Mouse (Mus musculus): ENCODE measurements around the gene Ston2.
"Not testable (repeated sequence)": the region's sequence is repeated elsewhere in the genome, so short reads cannot be mapped to it uniquely, and the experiment has no call there.

Gene Ston2

DNA sequence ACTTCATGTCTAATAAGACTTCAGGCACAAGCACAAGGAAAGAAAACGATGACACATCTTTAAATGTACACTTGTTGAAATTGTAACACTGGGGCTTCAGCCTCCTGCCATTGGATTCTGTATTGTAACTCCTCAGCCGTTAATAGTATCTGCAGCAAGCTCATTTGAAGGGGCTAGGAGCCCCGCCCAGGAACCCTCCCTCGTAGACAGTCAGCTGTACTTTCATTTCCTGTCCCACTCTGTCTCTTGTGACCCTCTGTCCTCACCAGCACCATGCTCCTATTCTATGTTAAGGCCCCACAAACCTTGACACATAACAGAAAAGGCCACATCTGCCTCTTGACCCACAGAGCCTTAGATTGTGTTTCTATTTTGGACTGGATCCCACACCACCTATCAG lies 3.6 kb upstream of the Ston2 start:
- DNase-seq (ENCODE audit: low read depth, low spot score), result no peak

DNA sequence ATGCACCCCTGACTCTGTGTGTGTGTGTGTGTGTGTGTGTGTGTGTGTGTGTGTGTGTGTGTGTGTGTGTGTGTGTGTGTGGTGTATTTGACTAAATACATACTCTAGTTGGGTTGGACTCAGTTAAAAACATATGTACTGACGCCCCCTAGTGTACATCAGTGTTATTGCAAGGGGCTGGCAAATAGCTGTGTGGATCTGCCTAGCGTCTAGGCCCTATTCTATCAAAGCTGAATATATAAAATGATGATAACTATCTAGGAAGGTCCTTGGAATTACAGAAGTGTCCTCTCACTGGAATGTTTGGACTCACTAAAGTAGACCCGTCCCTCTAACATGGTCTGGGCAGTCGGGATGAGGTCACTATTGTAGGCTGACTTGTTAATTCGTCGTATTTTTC lies 1.6 kb upstream of the Ston2 start:
- peak; percentile 42 for DNase-seq (ENCODE audit: low read depth, low spot score)

DNA sequence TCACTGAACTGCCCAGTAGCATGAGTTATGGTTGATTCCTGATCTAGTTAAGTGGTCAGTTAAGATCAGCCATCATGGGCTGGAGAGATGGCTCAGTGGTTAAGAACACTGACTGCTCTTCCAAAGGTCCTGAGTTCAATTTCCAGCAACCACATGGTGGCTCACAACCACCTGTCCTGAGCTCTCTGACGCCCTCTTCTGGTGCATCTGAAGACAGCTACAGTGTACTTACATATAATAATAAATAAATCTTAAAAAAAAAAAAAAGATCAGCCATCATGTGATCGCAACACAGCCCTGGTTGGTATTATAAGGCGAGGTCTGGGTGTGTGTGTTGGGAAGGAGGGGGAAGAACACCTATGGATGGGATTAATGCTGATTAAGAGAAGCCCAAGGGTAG lies 259 bp upstream of the Ston2 start:
- not testable (repeated sequence) for DNase-seq (ENCODE audit: low read depth, low spot score)

DNA sequence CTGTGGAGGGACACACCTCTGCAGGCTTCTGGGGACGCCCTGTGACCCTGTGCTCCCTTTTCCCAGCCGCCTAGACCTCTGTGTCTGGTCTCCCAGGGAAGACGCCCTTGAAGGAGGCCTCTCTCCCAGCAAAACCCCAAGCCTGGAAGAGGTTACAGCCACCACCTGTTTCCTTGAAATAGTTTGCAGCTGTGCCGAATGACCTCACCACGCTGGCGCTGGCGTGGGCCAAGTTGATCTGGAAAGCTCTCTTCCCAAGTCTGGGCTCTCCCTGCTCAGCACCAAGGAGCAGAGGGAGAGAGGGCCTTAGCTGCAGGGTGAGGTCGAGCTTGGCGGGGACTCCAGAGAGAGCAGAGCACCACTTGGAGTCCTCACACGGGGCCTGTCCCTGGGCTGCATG lies 1.8 kb downstream of the Ston2 start:
- no peak for DNase-seq (ENCODE audit: low read depth, low spot score)

DNA sequence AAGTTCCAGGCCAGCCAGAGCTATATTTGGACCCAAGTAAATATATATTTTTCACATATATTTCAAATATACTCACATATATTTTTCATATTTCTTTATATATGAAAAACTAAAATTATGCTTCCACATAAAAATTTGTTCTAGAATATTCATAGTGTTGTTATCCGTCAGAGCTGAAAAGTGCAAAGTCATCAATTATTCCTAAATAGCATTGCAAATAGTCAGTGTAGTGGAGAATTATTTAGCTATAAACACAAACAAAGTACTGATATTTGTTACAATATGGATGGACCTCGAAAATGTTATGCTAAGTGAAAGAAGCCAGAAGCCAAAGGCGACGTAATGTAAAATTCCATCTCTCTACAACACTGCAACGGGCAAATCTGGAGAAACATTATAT lies 6.8 kb downstream of the Ston2 start:
- DNase-seq (ENCODE audit: low read depth, low spot score), result no peak

DNA sequence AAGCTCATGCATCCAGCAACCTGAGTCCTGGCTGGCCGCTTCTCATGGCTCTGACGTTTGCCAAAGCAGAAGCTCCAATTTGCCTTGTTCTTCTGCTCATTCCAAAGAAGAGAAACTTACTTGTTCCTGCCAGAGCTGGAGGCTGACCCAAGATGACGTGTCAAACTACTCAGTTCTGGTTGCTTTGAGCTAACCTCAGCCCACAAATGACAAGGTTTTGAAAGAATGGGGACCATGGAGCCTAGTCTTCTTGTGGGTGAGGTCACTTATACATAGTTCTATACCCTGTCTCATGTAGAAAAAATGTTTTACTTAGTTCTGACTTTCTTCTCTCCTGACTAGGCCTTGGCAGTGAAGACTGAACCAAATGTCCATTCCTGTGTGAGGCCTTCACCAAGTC lies 7.7 kb downstream of the Ston2 start:
- no peak for DNase-seq (ENCODE audit: low read depth, low spot score)

DNA sequence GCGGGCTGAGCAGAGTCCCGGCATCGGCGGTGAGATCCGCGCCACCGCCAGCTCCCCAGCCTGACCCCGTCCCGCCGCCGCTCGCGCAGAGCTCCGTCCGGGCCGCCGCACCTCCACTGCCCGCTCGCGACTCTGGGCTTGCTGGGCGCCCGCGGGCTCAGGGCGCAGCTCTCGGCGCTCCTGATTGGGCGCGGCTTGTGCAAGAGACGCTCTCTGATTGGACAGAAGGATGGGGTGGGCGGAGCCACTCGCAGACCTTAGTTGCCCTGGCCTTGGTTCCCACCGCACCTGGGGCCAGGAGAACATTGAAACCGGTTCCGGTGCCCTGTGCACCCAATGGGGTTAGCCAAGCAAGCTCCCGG lies 9.2 kb downstream of the Ston2 start:
- DNase-seq (ENCODE audit: low read depth, low spot score), result peak; percentile 80

DNA sequence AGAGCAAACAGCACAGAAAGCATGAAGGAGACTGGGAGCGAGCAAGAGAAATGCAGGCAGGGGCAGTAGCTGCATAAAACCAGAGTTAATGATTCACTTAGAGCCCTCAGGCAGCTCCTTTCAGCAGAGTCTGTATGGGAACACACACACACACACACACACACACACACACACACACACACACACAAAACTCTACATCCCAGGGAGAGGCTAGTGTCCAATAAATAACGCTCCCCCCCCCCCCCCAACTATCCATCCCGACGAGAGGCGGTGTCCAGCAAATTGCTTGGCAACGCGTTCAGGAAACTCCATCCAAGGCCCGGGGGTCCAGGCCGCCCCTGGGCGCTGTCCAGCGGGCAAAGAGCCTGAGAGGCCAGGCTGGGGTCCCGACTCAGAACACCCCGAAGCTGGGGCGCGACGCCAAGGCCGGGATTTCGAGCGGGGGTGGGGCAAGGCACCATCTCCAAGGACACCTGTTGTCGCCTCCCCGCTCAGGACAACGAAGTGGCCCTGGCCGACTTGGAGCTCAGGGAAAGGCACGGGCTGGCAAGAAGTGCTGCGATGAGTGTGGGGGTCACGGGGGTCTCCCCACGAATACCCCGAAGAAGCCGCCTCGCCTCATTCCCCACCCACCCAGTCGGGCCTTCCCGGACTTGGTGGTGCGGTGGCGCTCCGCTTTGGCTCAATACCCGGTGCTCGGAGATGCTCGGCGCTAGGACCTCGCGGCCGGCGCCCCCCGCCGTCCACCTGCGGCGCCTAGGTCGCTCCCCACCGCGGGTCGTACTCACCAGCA lies 9.8 kb downstream of the Ston2 start:
- no peak for DNase-seq (ENCODE audit: low read depth, low spot score)

DNA sequence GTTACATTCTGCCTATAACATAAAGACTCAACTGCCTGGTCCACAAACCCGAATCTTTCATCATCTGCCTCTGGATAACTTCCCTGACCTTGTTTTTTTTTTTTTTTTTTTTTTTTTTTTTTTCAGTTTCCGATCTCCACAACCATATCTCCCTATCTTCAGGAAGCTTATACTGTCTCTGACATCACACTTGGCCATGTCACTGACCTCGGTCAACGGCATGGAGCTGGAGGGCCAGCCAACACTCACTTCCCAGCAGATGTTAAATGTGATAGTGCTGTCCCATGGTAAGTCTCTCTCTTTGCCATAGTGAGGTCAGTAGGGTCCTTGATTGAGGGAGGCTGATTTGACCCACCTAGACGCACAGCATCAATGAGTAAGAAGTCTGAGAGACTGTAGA lies 11.8 kb downstream of the Ston2 start:
- DNase-seq (ENCODE audit: low read depth, low spot score), result no peak

DNA sequence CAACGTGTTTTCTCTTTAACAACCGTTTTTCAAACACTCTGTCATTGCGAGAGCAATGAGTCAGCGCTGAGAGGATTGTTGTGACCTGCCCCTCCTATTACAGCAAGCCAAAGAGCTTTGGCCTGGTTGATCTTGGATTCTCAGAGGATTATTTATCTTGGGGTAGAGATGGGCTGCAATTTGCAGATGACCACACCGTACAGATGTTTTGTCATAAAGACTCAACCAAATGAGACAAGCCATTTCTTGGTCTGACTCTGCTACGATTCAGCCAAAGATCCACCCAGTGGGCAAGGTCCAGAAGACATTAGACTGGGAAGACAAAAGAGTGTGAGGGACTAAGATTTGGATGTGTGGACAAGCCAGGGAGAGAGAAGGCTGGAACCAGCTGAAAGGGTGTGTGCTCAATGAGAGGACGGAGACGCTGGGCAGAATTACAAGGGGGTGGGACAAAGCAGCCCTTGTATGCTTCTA lies 13.3 kb downstream of the Ston2 start:
- DNase-seq (ENCODE audit: low read depth, low spot score), result no peak

DNA sequence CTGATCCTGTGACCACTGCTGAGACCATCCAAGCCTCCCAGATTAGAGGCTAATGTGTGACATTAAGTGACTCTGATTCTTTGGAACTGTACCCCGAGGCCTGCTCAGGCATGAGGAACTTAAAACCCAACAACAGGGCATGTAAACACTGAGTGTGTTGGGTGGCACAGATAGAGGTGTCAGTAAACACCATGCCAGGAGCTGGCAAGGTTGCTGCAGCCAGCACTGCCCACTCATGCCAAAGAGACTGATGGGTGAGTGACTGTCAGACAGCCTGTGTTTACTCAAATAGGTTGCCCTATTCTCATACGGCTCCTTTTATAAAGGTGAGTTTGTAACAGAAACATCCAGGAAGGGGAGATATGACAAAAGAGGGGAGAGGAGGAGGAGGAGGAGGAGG lies 19.3 kb downstream of the Ston2 start:
- DNase-seq (ENCODE audit: low read depth, low spot score), result no peak

DNA sequence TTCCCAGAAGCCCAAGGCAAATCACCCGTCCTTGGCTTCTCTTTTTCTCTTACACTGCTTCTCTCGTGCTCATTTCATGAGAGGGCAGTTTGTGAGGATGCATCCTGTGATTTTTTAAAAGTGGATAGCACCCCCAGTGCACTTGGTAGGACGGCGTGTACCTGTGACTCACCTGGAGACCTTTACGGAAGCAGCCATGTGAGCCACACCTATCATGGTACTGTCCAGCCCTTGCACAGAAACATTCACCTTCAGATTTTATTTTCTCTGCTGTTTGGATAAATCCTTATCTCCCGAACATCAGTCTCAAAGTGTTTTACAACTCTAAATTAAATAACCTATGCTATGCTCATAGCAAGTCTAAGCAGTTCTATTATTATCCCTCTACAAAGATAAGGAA lies 20.0 kb downstream of the Ston2 start:
- DNase-seq (ENCODE audit: low read depth, low spot score), result no peak

DNA sequence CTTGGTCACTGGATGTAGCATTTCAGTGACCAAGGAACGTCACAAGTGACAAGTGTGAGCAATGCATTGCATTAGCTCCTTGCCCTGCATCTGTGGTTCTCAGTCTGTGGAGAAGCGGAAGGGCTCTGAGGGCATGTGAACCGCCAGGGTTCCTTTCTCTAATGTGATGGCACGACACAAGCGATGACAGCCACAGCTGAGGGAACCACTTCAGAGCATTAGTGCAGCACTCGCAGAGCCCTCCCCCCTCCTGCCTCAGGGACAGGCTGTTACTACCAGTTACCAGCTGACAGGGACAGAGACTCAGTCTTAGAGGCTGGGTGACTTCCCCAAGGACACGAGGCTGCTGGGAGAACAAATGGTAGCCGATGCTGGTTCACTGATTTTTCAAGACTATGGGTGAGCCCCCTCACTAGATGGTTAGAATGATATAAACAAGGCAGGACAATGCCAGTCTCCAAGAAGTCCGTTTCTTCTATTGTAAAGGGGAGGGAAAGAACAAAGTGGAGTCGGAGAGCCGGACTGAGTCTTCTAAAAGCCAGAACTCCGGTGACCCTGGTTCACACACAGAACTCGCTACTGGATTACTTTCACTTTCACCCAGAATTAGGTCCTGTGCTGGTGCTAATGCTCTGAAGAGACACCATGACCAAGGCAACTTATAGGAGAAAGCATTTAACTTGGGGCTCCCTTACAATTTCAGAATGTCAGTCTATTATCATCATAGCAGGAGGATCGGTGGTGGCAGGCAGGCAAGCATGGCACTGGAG lies 21.7 kb downstream of the Ston2 start:
- DNase-seq (ENCODE audit: low read depth, low spot score), result no peak

DNA sequence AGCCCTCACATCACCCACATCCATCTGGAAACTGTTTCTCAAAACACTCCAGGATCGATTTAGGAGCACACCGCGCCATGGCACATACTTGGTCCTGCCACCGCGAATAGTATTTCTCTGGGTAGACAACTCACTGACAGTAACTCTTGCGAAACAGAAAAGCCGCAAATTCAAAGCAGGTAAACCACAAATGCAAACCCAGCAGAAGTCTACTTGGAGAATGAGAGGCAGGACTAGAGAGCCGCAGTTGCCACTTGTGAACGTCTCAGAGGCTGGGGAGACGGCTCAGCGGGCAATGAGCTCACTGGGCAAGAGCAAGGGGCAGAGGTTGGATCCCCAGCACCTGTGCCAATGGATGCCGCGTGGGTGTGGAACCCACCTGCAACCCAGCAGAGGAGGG lies 22.7 kb downstream of the Ston2 start:
- no peak for DNase-seq (ENCODE audit: low read depth, low spot score)

DNA sequence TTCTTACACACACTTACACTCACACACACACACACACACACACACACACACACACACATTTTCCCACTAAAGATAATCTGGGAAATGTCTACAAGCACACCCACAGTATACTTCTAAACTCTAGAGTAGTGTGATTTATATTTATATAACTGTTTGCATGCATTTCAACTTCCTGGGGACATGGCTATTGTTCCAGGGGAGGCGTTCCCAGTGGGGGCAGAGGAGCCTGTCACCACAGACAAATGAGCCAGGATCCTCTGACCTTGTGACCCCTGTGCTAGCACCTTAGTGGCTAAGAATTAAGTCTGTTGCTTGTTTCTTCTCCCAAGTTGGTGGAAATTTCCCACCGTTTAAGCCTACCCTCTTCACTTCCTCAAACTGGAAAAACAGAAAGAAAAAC lies 23.1 kb downstream of the Ston2 start:
- DNase-seq (ENCODE audit: low read depth, low spot score), result no peak

DNA sequence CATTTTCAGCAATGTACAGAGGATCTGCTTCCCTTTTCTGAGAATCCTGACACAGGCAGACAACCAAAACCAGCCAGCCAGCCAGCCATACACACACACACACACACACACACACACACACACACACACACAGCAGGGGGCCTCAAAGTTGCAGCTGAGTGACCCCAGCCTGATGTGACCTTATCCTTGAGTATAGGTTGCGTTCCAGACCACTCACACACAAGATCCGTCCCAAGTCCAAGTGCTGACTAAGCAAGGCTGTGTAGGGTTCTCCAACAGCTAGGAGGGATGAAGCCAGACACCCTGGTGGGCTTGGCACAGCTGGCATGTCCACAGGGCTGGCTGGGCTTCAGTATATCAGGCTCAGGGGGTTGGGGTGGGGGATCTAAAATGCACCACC lies 23.7 kb downstream of the Ston2 start:
- no peak for DNase-seq (ENCODE audit: low read depth, low spot score)

DNA sequence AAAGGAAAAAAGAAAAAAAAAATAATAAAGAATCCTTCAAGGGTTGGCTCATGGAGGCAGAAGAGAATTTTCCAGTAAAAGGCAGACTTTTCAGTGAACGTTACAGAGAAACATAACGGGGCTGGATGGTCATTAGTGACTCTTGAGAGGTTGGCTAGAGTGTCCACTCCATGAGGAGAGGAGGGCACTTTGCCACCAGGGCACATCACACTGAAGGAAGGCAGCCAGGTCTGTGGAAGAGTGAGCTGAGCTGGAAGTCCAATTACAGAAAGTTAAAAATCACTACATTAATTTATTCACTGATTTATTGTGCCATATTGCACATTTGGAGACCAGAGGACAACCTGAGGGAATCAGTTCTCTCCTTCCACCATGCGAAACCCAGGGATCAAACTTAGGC lies 28.4 kb downstream of the Ston2 start:
- DNase-seq (ENCODE audit: low read depth, low spot score), result no peak

DNA sequence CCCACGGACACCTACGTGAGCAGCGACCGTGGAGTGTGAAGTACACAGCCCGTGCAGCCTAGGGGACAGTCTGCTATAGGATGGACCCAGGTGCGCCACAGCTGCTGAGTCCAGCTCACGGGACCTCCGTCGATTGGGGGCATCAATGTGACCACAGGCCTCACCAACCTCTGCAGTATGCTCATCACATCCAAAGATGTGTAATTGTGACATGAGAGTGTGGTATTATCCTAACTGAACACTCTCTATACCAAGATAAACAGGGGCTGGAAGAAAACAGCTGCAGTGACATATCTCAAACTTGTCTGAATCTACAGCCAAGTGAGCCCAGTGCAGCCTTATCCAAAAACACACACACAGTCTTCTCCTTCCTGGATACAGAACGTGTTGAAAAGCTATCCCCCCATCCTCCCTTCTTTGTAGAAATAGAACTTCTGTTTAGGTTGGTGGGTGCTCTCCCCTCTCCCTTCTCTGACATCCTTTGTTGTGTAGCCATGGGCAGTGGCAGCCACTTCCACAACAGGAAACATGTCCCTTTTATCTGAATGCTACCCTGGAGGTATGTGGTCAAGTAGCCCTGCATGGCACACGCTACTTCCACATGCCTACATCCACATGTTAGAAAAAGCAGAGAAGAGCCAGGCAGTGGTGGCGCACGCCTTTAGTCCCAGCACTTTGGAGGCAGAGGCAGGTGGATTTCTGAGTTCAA lies 30.2 kb downstream of the Ston2 start:
- DNase-seq (ENCODE audit: low read depth, low spot score), result no peak

DNA sequence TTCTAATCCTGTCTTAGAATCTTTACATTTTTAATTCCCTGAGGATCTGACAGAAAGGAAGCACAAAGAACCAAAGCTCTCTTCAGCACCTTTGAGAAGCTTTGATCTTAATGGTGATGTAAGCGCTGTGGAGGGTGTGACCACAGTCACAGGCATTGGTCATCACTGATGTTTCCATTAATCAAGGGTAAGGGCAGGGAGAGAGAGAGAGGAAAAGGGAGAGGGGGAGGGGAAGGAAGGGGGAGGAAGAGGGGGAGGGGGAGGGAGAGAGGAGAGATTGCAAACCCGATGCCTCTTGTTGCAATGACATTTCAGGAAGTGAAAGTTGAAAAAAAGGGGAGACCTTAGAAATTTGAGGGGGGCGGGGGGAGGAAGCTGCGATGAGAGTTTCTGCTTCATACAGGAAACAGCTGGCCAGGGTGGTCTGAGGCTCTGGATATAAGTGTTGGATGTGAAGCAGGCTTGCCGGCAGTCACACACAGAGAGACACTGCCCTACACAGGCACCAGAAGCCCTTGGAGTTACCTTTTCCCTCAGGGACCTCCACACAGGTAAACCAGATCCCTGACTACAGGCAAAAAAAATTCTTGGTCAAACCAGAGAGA lies 31.5 kb downstream of the Ston2 start:
- no peak for DNase-seq (ENCODE audit: low read depth, low spot score)

DNA sequence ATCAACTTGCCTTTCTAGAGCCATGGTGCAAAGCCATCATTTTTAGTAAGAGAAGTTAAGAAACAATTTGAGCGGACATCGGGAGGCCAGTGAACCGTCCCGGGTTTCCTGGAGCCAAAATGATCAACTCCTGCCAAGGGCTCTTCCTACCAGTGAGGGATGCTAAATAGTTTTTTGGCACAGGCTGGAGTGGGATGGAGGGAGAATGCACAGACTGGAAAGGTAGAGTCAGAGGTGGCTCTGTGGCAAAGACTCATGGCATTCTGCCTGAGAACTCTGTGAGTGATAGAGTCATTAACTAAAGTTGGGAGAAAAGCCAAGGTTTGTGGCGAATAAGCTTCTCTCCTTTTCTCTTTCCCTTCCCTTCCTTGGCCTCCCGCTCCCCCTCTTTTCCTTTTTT lies 33.6 kb downstream of the Ston2 start:
- no peak for DNase-seq (ENCODE audit: low read depth, low spot score)

DNA sequence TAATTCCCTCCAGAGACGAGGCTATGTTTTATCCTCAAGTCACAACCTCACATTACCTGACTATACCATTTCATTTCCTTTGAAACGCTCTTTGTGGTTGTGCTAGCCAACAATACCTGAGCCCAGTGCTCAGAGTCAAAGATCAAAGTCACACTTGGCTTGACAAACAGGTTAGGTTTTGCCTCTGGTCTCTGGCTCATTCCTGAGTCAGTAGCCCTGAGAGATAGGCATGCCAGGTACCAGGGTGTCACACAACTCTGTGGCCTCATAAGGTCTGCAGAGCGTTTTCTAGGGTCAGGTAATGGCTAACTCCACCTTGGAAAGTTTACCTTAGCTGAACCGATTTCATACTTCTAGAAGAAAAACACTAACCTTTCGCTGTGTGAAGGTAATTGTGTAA lies 35.5 kb downstream of the Ston2 start:
- no peak for DNase-seq (ENCODE audit: low read depth, low spot score)

DNA sequence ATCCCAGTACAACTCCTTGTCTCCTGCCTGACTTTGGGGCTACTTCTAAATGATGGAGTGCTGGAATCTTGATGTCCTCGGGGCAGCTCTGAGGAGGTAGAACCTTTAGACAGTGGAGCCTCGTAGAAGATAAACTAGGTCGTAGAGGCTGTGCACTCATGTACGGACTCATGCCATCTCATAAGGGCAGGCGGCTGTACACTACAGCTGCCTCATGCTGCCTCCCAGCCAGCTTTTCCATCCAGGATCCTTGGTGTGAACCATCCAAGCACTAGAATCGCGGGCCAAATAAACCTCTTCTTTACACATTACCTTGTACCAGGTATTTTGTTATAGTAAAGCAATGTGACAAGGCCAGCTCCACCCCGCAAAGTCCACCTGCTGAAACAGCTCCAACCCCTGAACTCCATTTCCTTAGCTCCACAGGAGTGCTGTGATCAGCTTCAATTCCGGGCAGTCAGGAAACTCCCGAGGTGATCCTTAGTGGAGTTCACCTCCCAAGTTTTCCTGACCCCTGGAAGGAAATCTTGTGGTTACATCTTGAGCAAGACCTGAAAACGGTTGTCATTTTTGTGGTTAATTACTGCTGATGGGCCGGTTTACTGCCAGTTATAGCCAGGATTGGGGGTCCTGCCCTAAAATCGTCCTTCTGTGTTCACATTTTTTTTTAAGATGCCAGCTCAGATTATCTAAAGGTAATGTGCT lies 36.1 kb downstream of the Ston2 start:
- no peak for DNase-seq (ENCODE audit: low read depth, low spot score)

Measured in retina, postnatal 7 days (tissue).